Mouse (Mus musculus) E14TG2a.4 (cell line): ENCODE measurements at regions not wholly inside any gene's neighbourhood (a gene's known extent, or its start where the extent isn't known, plus 50 kb on each side); places are given as distances from the start of the nearest gene placed in this dataset.

Experiments used
- CTCF ChIP-seq: conservative IDR thresholded peaks from 2 replicates; pipeline ENCODE4 v1.5.1; 2014; ENCODE audit warnings: low read length
- POU5F1 ChIP-seq: IDR thresholded peaks from 2 replicates; pipeline ENCODE4 v1.6.1; 2014; ENCODE audit warnings: low read length, borderline replicate concordance

DNA sequence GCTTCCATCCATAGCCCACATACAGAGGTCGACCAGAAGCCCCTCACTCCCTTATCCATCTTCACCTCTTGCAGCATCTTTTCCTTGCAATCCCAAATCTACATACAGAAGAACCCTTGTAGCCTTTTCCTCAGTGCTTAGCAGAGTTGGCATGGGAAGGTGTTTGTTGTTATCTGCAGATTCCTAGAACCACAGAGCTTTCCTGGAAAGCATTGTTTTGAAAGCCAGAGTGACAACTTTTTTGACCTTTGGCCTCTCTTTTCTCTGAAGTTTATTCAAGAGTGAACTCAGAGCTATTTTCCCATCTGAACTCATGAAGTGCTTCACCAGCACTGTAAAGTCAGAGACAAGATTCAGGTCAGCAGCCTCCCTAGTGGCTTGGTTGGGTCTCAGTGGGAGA lies 209.7 kb upstream of the Foxq1 start:
- no peak for TF ChIP-seq CTCF
- TF ChIP-seq POU5F1 = no peak
